Comparison of ENCODE assay signal across 8 mouse cellular contexts in the genomic region with DNA sequence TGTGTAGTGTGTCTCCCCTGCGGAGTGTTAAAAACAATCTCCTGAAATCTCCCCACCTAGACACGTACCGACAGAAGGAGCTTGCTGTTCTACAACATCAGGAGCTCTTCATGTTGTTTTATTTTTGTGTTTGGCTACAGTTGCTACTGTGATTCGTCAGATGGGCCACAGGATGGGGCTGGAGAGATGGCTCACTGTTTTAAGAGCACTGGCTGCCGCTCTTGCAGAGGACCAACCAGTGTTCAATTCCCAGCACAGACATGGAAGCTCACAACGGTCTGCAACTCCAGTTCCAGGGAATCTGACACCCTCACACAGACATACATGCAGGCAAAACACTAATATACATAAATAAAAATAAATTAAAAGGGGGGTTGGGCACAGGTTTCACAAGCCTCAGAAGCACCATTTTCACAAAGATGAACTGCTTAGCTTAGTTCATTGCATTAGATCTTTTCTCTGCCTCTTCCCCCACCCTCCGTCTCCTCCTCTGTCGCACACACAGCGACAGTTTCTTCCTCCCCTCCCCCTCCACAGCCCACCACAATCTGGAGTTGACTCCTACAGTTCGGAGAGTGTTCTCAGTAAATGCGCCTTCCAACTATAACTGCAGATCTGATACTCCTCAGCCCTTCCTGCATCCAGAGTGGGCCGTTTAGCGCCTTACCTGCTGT. TPM values are rescaled to one million over a fixed set of nuclear protein-coding genes. Genes with fewer than 3 reads are reported as not detected.
DNase-seq lines count a peak whose midpoint lies in the region; ATAC-seq lines count a peak whose summit lies in the region.

No protein-coding gene starts in this region.

- no peaks in the 10 kb centered on the region for H3K27me3 ChIP-seq in embryonic facial prominence, embryonic 14.5 days (replicated peaks; ENCODE audit: control insufficient read depth, insufficient read depth, low read length)

- no peaks in the 10 kb centered on the region for H3K9me3 ChIP-seq in embryonic facial prominence, embryonic 14.5 days (ENCODE audit: control insufficient read depth, low read length)

- ATAC-seq in embryonic facial prominence, embryonic 14.5 days (ENCODE audit: low read depth) = no peak

- 0 out of 2 replicates have a peak, but pooled peaks cover 6% of the 10 kb centered on the region for H3K36me3 ChIP-seq in embryonic facial prominence, embryonic 14.5 days (ENCODE audit: control insufficient read depth, insufficient read depth, low read length)

- intact Hi-C loops in left cerebral cortex, postnatal 25 days (cut with DNase I) = no loop called here
- intact Hi-C loops in gastrocnemius, postnatal 36 days (cut with DNase I) = no loop called here

- peak overlapping the region; percentile 34; the same call in 1 of the 2 replicates for H3K9ac ChIP-seq in embryonic facial prominence, embryonic 14.5 days (ENCODE audit: low read depth, low read length)

- peak overlapping the region; percentile 13; the same call in 1 of the 2 replicates for H3K4me3 ChIP-seq in embryonic facial prominence, embryonic 14.5 days (ENCODE audit: low read depth, low read length)

- H3K4me1 ChIP-seq in embryonic facial prominence, embryonic 14.5 days (ENCODE audit: control insufficient read depth, insufficient read depth, low read length) = peaks cover 38% of the 10 kb centered on the region

- H3K4me2 ChIP-seq in embryonic facial prominence, embryonic 14.5 days (ENCODE audit: low read depth, low read length) = peak overlapping the region; percentile 31

- H3K27ac ChIP-seq in embryonic facial prominence, embryonic 14.5 days (replicated peaks; ENCODE audit: low read depth, low read length) = no peak overlapping the region

- peak; percentile 74 for DNase-seq in layer of hippocampus, adult 9-11 months
- no peak for DNase-seq in layer of hippocampus, adult 8-10 months (ENCODE audit: low spot score in 2 of 2)
- no peak for DNase-seq in embryonic facial prominence, embryonic 14.5 days (ENCODE audit: low spot score)
- DNase-seq in left cerebral cortex, postnatal 25 days (ENCODE audit: low spot score in 2 of 2) = peak; percentile 58 to 85
- peak; percentile 83 to 86 for DNase-seq in right cerebral cortex, postnatal 10 days (ENCODE audit: low spot score in 2 of 2)
- DNase-seq in urinary bladder, postnatal 4 days (ENCODE audit: low spot score in 2 of 2) = no peak
- DNase-seq in gastrocnemius, postnatal 36 days = no peak
- no peak for DNase-seq in adrenal gland, postnatal 14 days

- WGBS in embryonic facial prominence, embryonic 14.5 days = 26% methylated on average over 13 of the region's 13 CpGs

RNA-seq across cellular contexts. Expression of gene Brd2, which starts 6.0 kb away (rescaled TPM):
- total RNA-seq in layer of hippocampus, adult 8-10 months (2022) = 100 to 1,000 TPM; 190 to 204 (median 197) TPM
- 103 and 105 TPM in 2 replicates for polyA plus RNA-seq in embryonic facial prominence, embryonic 14.5 days (2014; fragmentation: Nextera tagmentation; extraction: Ambion mirVana)
- total RNA-seq in left cerebral cortex, postnatal 25 days (2021) = 100 to 1,000 TPM; 178 to 192 TPM
- total RNA-seq in gastrocnemius, postnatal 36 days (2021) = 10 to 100 TPM; 63.2 to 74.1 TPM
- total RNA-seq in adrenal gland, postnatal 14 days (2021) = 198 and 203 TPM in 2 replicates

RNA-seq across cellular contexts. Expression of gene H2-DMa, which starts 9.1 kb away (rescaled TPM):
- 10 to 100 TPM; 31.5 to 37.7 (median 34.2) TPM for total RNA-seq in layer of hippocampus, adult 8-10 months (2022)
- polyA plus RNA-seq in embryonic facial prominence, embryonic 14.5 days (2014; fragmentation: Nextera tagmentation; extraction: Ambion mirVana) = 13.6 and 14.9 TPM in 2 replicates
- 10 to 100 TPM; 26.0 to 26.5 TPM for total RNA-seq in left cerebral cortex, postnatal 25 days (2021)
- total RNA-seq in gastrocnemius, postnatal 36 days (2021) = 1 to 10 TPM; 3.6 to 4.9 TPM
- total RNA-seq in adrenal gland, postnatal 14 days (2021) = 8.0 and 18.8 TPM in 2 replicates

RNA-seq across cellular contexts. Expression of gene H2-DMb2, which starts 14.7 kb away (rescaled TPM):
- total RNA-seq in layer of hippocampus, adult 8-10 months (2022) = 1 to 10 TPM in 2 of 4 experiments, under 1 TPM in 2; 0.51 to 3.5 (median 2.1) TPM
- 0.22 and 0.39 TPM in 2 replicates for polyA plus RNA-seq in embryonic facial prominence, embryonic 14.5 days (2014; fragmentation: Nextera tagmentation; extraction: Ambion mirVana)
- total RNA-seq in left cerebral cortex, postnatal 25 days (2021) = under 1 TPM; 0.46 to 0.92 TPM
- total RNA-seq in gastrocnemius, postnatal 36 days (2021) = under 1 TPM; 0.35 to 0.48 TPM
- 2.7 and 17.0 TPM in 2 replicates for total RNA-seq in adrenal gland, postnatal 14 days (2021)

RNA-seq across cellular contexts. Expression of gene H2-DMb1, which starts 24.5 kb away (rescaled TPM):
- 1 to 10 TPM; 3.4 to 9.7 (median 6.0) TPM for total RNA-seq in layer of hippocampus, adult 8-10 months (2022)
- 2.8 and 4.3 TPM in 2 replicates for polyA plus RNA-seq in embryonic facial prominence, embryonic 14.5 days (2014; fragmentation: Nextera tagmentation; extraction: Ambion mirVana)
- total RNA-seq in left cerebral cortex, postnatal 25 days (2021) = 1 to 10 TPM in 1 of 2 experiments, under 1 TPM in 1; 0.94 to 1.5 TPM
- 1 to 10 TPM in 1 of 2 experiments, under 1 TPM in 1; 0.71 to 1.2 TPM for total RNA-seq in gastrocnemius, postnatal 36 days (2021)
- 3.6 and 8.3 TPM in 2 replicates for total RNA-seq in adrenal gland, postnatal 14 days (2021)

RNA-seq across cellular contexts. Expression of gene H2-Oa, which starts 36.3 kb away (rescaled TPM):
- total RNA-seq in layer of hippocampus, adult 8-10 months (2022) = 1 to 10 TPM in 2 of 4 experiments, not detected in 2; 2.6 to 3.6 TPM
- 0.36 and 0.76 TPM in 2 replicates for polyA plus RNA-seq in embryonic facial prominence, embryonic 14.5 days (2014; fragmentation: Nextera tagmentation; extraction: Ambion mirVana)
- under 1 TPM in 1 of 2 experiments, not detected in 1; 0.34 TPM for total RNA-seq in left cerebral cortex, postnatal 25 days (2021)
- not detected for total RNA-seq in gastrocnemius, postnatal 36 days (2021)
- 0.33 and 4.1 TPM in 2 replicates for total RNA-seq in adrenal gland, postnatal 14 days (2021)

Comparison
In these comparisons a context has a peak if more than half of its experiments do, and no peak if none do; other contexts are left out.
1. DNase-seq: peak in layer of hippocampus, adult 9-11 months (single experiment), left cerebral cortex, postnatal 25 days (2 of 2) and right cerebral cortex, postnatal 10 days (2 of 2); none in layer of hippocampus, adult 8-10 months (0 of 2), embryonic facial prominence, embryonic 14.5 days (single experiment), urinary bladder, postnatal 4 days (0 of 2), gastrocnemius, postnatal 36 days (0 of 2) and adrenal gland, postnatal 14 days (single experiment).